Mouse (Mus musculus) retina, postnatal 7 days (tissue): ENCODE data around the gene Gm21970.

Experiments
- DNase-seq: peaks from one replicate; pipeline ENCODE4 v3.0.0-alpha.2; 2012; ENCODE audit warnings: low read depth, low spot score

Gm21970 gene

DNA sequence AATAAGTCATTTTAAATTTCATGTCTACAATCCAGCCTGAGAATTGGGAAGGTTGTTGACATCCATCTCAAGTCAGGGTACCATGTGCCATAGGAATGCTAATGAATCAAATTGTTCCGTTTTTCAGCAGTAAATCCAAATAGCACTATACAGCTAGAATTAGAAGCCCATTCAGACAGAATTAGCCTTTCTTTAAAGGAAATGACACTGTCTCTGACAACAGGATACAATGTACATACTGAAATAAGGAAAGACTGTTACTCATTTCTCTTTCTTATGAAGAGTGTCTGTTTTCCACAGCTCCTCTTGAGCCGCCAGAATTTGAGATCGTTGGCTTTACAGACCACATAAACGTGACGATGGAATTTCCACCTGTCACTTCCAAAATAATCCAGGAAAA, at the start of gene Gm21970:
Gene Gm21970 (plus strand): TSS at position 301 of the 400 bp plus-strand sequence.
- no peak for DNase-seq

DNA sequence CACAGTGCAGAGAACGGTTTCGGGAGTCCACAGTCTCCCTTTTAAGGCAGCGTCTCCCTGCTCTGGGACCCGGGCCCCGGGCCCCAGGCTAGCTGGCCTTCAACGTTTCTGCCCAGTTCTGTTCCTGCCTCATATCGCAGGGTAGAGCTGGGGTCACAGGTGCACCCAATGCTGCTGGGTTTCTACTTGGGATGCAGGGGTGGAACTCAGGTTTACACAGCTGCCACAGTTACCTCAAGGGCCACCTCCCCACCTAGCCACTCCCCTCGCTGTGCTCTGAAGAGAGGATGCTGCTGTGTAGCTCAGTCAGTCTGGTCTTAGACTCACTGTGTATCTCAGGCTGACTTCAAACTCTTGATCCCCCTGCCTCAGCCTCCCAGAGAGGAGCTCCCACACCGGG, 45.0 kb upstream of the Gm21970 start:
- DNase-seq: no peak

DNA sequence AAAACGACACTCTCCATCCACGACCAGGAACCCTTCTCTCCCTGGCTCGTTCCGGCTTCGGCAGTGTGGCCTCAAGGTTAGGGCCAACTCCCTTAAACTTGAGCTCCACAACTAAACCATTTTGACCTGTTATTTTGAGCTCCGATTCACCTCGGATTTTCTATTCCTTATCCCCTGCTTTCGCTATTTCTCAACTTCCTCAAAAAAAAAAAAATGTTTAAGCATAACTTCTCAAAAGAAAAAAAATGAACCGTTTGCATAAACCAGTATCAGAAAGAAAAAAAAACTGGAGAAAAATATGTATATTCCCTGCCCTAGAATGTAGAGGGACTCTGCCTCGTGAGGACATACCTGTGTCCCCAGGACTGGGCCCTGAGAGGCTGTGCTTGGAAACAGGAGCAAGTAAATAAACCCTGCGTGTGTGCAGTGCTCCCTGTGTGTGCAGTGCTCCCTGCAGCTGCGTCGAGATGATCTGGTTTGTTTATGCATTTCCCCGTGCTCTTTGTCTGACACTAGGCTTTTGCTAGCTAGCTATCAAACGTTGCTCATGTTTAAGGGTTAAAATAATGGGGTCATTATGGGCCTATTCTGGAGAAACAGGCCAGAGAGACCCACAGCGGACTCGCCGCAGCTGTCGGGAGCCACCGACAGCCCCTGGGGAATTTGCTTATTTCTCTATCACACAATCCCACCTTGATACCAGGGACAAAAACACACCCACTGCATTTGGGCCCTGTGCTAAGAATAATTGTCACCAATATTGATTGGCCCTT, 43.8 kb upstream of the Gm21970 start:
- no peak for DNase-seq

DNA sequence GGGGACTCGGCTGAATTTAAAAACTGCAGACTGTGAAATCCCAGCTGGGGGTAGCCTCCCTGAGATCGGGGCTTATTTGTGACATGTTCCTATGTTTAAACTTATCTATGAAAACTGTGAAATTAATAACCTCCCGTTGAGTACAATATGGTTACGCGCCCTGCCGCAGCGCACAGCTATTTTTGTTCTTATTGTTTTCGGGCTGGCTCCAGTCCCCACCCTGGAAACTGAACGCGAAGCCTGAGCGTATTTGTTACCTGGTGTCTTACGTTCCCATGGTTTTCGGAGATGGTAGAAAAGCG, 43.3 kb upstream of the Gm21970 start:
- DNase-seq: no peak

DNA sequence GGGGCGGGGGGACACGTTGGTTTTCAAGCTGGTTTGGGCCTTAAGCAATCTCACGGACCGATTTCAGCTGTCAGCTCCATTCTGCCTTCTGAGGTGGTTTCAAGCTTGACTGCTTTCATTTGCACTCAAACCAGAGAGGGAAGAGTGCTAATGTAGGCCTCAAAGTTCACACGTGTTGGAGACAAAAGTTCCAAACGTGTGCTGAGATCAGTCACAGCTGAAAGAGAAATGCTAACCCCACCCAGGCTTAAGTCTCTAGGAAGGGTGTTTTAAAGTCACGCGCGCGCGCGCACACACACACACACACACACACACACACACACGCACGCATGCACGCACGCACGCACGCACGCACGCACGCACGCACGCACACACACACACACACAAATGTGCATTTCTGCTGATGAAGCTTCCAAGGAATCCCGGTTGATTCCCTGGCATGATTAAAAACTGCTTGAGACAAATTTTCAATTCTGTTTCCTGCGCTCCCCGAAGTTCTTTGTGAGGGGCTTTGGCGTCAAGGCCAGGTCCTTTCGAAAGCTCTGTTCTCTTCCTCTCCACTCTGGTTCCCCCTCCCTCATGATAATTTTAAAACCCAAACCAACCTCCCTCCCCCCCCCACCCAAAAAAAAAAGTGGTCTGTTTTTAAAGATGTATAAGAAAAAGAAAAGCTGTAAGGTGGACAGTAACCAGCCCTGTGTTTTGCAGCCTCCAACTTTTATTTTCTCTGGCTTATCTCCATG, 42.8 kb upstream of the Gm21970 start:
- DNase-seq: no peak

DNA sequence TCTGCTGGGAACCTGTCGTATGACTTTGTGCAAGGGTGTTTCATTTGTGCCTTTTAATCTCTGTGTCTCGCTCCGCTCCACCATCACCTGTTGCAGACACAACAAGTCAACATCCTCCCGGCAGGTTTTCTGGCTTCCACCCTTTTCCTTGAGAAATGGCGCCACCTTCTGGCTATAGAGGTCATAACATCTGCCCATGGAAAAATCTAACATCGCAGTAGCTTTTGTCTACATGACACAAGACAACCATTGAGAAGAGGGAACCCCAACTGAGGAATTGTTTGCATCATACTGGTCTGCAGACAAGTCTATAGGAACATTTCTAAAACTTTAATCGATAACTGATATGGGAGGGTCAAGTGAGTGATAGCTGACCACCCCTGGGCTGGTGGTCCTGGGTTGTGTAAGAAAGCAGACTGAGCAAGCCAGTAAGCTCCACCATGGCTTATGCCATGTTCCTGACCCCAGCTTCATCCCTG, 39.4 kb upstream of the Gm21970 start:
- DNase-seq: peak; percentile 73

DNA sequence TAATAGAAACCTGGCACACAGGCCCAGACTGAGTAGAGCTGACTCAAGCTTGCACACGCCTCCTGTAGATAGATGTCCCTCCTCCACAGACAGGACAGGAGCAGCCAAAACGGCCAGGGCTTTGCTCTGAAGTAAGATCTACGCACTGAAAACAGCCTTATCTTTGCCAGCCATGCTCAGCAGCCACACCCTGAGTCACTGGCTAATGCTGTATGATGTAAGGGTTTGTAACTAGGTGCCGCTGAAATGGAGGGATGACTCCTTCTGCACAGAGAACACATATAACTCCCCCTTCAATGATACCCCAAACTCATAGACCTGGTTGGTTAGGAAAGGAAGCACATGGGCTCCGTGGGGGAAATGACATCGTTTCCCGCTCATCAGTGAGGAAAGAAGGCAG, 38.8 kb upstream of the Gm21970 start:
- no peak for DNase-seq

DNA sequence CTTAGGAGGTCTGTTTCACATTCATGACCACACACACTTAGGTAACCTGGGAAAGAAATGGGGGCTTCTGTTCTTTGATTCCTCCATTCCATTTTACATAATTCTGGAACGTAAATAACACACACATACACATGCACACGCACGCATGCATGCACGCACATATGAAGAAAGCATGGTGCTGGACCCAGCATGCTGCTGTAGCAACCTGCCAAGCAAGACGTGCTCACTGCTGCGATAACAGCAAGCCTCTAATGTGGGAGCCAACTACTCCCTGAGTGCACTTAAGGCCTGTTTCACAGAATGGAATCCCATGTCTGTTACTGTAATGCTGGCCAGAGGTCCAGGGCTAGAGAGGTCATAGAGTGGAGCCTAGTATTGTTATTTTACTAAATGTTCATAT, 38.3 kb upstream of the Gm21970 start:
- DNase-seq: no peak

DNA sequence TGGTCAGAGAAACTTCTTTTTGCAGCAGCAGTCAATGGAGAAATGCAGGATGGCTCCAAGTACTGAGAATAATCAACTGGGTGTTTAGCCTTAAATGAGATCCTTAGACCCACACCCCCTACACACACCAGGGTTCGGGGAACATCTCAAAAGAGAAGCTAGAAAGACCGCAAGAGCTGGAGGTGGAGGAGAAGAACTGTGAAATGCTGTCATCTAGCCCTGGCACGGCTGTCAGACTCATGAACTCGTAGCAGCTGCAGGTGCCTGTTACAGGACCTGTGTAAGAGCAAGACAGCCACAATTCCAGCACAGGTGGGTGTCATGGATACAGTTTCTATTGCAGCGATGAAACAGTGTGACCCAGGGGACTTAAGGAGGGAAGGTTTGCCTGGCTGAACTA, 37.9 kb upstream of the Gm21970 start:
- no peak for DNase-seq

DNA sequence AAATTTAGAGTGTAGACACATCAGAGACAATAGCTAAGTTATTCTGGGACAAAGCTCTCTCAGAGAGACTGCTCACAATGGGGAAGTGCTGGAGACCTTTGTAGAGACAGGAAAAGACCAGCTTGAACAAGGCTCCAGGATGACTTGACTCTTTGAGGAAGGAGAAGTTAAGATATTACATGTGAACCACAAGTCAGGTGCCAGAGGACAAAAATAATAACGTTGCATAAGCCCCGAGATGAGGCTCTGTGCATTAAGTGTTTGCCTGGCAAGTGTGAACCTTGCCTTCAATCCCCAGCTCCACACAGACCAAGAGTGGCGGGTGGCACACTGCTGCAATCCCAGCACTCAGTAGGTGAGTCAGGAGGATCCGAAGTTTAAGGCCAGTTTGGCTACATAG, 36.9 kb upstream of the Gm21970 start:
- no peak for DNase-seq

DNA sequence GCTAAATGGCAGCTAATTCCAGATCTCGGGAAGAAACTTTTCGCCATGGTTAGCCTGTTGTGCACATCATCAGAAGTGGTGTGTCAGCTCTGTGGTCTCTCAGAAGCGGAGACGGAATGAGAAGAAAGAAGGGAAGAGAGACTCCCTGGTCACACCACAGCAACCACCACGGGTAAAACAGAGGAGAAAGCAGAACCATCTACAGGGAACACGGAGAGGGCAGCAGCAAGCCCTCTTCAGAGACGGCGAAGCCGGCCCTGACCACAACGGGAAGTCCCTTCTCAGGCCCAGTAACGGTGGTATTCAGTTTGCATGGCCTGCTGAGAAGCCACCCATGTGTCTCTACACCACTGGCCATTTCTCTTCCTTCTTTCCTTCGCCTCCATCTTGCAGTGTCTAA, 36.4 kb upstream of the Gm21970 start:
- DNase-seq: no peak

DNA sequence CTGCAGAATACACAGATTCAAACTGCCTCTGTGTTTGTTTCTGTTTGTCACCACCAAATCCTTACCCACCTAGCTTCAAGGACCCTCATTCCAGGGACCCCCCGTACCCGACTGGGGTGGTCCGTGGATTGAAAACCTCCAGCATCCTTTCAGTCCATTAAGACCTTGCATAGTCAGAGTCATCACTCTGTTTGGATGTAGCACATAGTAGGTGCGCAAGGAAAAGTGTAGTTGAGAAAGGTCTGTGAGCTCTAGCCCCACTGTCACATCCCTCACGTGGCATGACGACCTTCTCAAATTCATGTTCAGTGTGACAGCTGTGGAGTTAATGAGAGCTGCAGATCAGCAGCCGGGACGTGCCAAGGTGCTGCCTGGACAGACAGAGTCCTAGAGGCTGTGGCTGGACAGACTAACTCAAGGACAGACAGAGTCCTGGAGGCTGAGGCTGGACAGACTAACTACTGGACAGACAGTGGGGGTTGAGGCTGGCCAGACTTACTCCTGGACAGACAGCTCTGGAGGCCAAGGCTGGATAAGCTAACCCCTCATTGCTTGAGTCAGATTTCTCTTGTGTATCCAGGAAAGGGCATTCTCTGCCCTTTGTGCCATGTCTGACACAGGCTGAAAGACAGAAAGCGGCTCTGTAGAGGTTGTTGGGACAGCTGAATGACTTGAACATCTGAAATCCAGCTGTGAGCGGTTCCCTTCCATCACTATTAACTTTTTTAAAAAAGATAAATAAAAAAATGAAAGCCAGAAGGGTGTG, 34.6 kb upstream of the Gm21970 start:
- no peak for DNase-seq

DNA sequence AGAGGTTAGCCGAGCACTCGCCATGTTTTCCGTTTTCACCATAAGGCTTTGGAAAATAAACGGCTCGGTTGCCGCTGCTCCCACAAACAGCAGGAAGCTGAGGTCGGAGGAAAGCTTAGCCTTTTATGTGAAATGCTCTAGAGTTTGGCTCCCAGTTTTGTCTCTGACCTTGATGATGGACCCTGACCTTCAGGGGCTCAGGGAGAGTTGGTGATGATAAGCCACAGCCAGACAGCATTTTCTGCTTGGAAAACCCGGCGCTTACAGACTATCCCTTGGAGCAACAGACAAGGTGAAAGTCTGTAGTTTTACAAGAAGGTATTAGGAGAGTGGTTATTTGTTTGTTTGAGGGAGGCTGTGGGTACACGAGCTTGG, 34.0 kb upstream of the Gm21970 start:
- DNase-seq: no peak

DNA sequence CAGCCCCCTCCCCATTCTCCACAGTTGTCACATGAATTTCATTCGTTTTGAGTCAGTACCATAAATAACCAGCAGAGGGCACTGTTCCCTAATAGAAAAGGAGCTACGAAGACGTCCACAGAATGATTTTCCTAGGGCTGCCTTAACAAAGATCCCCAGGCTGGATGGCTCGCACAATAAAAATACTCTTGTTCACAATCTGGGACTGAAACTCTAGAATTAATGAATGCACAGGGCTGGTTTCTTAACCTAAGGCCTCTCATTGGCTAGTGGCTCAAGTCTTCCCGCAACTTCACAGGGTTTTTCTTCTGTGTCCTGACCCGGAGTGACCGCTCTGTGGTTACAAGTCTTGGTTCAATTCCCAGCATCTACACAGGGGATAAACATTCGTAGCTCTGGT, 33.0 kb upstream of the Gm21970 start:
- peak; percentile 76 for DNase-seq

DNA sequence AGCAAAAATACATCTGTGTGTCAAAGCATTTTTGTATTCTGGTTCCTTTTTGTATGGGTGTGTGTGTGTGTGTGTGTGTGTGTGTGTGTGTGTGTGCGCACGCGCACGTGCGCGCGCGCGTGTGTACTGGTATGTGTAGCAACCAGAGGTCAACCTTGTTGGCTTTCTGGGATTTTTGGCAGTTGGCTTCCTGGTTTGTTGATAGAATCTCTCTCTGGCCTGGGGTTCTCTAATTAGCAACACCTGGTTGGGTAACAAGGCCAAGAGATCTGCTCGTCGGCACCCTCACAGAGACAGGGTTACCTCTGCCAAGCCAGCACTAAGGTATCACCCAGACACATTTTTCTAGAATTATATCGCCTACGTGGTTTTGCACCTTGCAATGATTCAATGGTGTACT, 32.0 kb upstream of the Gm21970 start:
- DNase-seq: no peak

DNA sequence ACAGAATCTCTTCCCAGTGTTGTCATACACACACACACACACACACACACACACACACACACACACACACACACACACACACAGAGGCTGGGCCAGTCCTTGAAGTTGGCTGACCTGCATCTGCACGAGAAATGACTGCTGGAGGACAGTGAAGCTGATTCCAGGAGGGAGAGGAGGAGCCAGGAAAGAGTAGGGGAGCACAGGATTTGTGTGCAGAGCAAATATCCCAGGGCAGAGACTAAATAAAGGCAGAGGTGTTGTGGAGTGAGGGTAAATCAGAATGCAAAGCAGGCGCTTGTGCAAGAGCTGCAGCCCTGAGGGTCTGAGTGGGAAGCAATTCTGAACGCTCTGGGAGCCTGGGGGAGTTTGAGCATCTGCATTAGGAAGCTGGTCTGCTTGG, 31.4 kb upstream of the Gm21970 start:
- no peak for DNase-seq

DNA sequence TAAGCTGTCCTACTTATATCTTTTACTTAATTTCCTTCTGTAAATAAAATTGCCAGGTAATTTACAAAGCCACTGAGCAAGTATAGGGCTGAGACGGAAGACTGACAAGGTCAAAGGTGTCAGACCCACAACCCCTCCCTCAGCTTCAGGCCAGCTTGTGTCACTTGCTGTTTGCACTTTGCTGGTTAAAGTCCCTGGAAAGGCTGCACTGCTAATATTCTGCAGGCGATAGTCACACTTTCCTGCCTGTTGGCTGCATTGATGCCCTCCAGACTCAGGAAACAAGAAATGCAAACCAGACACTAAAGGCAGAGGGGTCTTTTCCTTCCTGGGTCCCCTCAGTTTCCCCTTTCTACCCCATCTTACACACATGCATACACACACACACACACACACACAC, 29.5 kb upstream of the Gm21970 start:
- no peak for DNase-seq

DNA sequence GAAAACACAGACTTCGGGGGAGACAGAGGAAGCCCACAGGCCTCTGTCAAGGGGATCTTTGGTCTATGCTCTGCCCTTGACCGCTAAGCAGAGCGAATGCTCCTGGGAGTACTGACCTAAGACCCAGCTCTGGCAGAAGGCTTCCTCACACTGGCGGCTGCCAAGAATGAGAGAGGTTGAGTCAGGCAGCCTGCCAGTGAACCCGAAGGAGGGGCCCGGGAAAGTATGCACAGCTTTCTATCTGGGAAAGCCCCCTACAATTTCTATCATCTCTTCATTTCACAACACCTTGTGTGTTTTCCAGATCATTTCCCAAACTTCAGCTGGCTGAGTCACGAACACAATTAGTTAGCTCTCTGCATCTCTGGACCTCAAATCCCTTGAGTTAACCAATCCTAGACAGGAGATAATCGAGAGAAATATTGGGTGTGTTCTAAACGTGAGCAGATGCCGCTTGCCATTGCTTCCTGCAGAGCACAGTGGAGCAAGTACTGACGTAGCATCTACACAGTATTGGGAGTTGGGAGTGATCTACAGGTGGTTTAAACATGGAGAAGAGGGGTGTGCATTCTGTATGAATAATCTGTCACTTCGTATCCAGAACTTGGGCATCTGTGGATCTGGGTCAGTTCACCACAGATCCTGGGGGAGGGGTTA, 28.8 kb upstream of the Gm21970 start:
- DNase-seq: no peak

DNA sequence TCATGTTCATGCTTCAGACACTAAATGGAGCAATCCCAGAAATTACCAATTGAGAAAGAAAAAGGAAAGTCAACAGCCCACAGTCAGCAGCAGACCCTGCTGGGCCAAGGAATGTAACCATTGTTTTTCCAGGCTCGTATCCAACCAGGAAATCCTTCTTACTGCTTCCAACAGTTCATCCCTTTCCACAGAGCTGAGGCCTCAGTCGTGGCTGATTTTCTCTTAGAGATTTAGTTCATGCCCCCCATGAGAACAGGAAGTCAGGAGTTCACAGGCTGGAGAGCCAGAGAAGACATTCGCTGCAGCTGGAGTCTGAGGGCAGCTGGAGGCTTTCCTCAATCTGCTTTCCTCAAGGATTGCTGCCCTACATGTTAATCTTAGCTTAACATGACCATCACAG, 28.0 kb upstream of the Gm21970 start:
- DNase-seq: no peak

DNA sequence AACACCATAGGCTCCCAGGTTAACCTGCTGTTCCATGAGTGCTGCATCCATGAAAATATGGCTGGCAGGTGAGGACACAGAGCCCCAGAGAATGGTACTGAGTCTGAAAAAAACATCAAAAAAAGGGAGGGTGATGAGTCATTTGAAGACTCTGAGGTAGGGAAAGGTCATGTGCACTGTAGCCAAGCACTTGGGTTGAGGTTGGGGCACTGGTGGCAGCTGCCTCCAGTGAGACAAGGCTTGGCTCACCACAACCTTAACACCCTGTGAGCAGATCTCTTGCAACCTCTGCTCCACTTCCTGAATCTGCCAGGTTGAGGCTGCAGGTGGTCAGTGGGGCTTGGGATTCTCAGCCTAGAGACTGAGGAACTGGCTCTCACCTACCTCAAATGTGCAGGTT, 25.0 kb upstream of the Gm21970 start:
- DNase-seq: no peak

DNA sequence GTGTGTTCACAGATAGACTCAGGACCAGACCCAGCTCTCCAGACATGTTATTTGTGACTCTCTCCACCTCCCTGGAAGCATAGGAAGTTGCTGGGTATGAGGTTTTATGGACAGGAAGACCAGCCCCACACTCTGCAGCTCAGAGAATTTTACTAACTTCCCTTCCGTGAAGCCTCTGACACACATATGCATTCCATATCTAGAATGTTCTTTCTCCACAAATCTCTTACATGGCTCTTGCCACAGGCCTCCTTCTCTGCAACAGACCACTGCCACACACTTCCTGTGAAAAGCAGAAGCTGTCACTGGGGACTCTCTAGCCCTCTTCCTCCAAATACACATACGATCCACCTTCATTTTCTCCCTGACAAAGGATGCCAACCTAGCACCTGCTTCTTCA, 24.5 kb upstream of the Gm21970 start:
- DNase-seq: no peak
